Mouse (Mus musculus): ENCODE results near the gene Gpx4.

DNA sequence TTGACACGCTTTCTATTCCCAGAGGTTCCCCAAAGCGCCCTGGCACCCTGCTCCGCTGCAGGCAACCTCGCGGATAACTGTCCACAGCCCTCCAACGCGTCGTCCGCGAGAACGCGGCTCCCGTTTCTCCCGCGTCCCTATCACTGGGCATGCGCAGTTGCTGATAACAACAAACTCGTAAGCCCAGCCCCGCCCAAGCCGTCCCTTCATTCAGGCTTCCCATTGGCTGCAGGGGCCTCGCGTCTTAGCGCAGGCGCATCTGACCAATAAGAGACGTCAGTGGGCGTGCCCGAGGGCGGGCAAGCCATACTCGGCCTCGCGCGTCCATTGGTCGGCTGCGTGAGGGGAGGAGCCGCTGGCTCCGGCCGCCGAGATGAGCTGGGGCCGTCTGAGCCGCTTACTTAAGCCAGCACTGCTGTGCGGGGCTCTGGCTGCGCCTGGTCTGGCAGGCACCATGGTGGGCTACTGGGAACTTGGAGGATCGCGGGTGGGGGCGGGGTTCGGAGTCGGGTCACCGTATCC is 6.4 kb downstream of the Gpx4 start:
- TF ChIP-seq POLR2A (IDR thresholded peaks at IDR 0.05; ENCODE audit: insufficient read depth, low read depth, low read length) (peak; percentile 93), CTCF (IDR thresholded peaks at IDR 0.05) (no peak), EP300 (IDR thresholded peaks at IDR 0.05; ENCODE audit: insufficient read depth, low read depth, low read length) (no peak)

Data from heart, adult 2 months (tissue).